Mouse (Mus musculus) gastrocnemius, adult 2 months (tissue): ENCODE measurements around the gene Cav3. TPM values are rescaled to one million over a fixed set of nuclear protein-coding genes. Genes with fewer than 3 reads are reported as not detected.

Source experiments
- DNase-seq: peaks from one replicate; pipeline ENCODE4 v3.0.0; 2022
- H3K27ac ChIP-seq: fragments of 200-600 bp; 2 replicates; pipeline ENCODE4 v1.8.1; 2022; ENCODE audit warnings: mild to moderate bottlenecking
- H3K4me3 ChIP-seq: fragments of 200-600 bp; 2 replicates; pipeline ENCODE4 v1.8.1; 2022; ENCODE audit warnings: mild to moderate bottlenecking, moderate library complexity
- CTCF ChIP-seq: fragments of 200-600 bp; IDR thresholded peaks from 2 replicates; pipeline ENCODE4 v1.8.1; 2022; ENCODE audit warnings: antibody characterized with exemption, mild to moderate bottlenecking, moderate library complexity
- intact Hi-C: fragments of 180-260 bp; cut with DNase I; formaldehyde crosslinking; loops from one replicate; pipeline ENCODE4 v1.15.1; 2025
- total RNA-seq, 2 experiments: library from RNA; stranded (reverse); gene quantifications; 2 replicates each; pipeline ENCODE4 v1.2.3; 2021

Cav3 gene
- total RNA-seq, 2 experiments from 2014 or later, result 65.6 to 68.2 TPM

- no peak for DNase-seq
- Histone ChIP-seq H3K4me3 (no peak overlapping the region), H3K27ac (no peak overlapping the region)
- intact Hi-C loops, result no loop called here
- TF ChIP-seq CTCF, result no peak
These were observed 28.7 kb downstream of the Cav3 start for GRCm38 (mm10) chr6:112487993-112488392.

- no peak for DNase-seq
- Histone ChIP-seq H3K4me3 (peak overlapping the region; percentile 69), H3K27ac (no peak overlapping the region)
- intact Hi-C loops, result no loop called here
- no peak for TF ChIP-seq CTCF
These were observed 29.5 kb downstream of the Cav3 start for GRCm38 (mm10) chr6:112488821-112489180.

DNA sequence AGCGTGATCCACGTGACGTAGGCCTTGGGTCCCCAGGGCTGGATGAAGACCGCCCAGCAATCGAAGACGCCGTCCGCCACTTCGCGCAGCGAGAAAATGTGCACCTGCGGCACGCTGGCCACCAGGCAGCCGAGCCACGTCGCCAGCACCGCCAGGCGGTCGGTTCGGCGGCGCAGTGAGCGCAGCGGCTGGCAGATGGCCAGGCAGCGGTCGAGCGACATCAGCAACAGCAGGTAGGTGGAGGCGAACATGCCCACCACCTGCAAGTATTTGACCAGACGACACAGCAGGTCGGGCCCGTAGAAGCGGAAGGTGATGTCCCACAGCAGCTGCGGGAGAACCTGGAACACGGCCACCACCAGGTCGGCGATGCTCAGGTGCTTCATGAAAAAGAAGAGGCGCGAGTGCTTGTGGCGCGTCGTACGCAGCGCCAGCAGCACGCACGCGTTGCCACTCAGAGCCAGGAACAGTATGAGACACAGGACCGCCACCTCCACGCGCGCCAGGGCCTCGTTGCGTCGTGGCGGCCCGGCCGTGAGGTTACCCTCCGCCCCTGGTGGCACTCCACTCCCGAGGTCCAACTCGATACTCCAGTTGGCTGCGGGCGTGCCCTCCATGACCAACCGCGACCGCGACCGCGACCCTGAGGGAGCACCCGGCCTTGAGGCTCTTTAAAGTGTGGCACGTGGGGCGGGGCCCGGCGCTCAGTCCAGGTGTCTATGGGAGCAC lies 30.0 kb downstream of the Cav3 start:
- no peak for DNase-seq

DNA sequence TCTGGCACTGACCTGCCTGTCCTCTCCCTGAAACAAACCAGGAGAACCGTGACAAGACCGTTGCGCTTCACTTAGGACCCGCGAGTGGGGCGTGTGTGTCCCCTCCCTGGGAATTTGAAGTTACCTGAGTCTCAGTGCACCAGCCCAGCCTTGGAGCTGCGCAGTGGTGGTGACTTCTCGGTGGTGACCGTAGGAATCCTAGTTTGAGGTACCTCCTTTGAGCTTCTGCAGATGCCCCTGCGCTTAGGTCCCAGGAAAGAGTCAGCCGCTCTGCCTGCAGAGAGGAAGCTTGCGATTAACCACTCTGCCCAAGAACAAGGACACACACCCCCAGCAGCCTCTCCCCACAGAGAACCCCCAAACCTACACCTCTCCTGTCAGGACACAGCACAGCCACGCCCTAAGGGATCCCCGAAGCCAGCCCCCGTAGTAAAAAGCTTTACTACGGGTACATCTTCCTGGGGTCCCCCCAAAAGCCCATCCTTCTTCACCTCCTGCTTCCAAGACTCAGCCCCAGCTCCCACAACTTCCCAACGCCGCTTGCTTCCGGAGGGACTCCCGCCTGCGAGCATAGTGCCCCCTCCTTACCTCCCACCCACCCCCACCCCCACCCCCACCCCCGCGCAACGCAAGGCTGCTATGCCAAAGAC lies 30.7 kb downstream of the Cav3 start, which contains the start of gene Oxtr:
TSS of gene Oxtr (minus strand) at position 34 of the 650 bp plus-strand sequence.
- H3K27ac ChIP-seq, result no peak within 1 kb of the TSS
- intact Hi-C loops, result loop anchor here (5.0 to 10.0 kb wide), 2 partner anchors 205 to 512 kb away; partner anchors contain the start of gene Rad18
- TF ChIP-seq CTCF, result no peak

More for the DNA sequence above, 30.0 kb downstream of the Cav3 start:
- Histone ChIP-seq H3K27ac (no peak overlapping the region), H3K4me3 (peak overlapping the region; percentile 69)
- TF ChIP-seq CTCF, result peak; percentile 0; the same call in 1 of the 2 replicates
- intact Hi-C loops, result no loop called here

DNA sequence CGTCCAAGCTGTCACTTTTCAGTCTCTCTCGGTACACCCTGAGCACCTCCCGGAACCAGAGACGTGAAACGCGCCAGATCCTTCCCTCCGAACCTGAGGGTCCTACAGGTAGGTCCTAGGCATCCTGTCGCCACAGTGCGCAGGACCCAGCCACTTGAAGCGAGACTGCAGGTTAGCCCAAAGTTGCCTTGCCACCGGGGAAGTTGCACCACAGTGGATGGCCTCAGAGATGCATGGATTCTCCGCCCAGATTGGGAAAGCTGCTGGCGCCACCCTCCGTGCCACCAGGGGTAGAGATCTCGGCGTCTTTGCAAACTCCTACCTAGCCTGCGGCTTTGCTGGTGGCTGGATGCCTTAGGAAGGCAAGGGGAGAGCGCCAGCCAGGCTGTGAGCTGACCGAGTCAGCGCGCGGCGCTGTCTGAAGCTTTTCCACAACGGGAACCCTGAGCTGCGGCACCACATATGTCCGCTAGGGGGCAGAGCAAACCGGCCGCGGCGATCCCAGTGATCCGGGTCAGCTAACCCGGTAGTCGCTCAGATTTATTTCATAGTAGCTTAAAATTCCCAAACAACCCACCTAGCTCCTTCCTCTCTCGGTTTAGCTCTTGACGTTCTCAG lies 31.4 kb downstream of the Cav3 start:
- peak; percentile 99 for TF ChIP-seq CTCF
- H3K27ac ChIP-seq, result no peak overlapping the region
- intact Hi-C loops, result loop anchor here (5.0 to 10.0 kb wide), 2 partner anchors 204 to 512 kb away; partner anchors contain the start of gene Rad18
- H3K4me3 ChIP-seq, result peak overlapping the region; percentile 69
- peak; percentile 89 for DNase-seq

More for the DNA sequence above, 30.7 kb downstream of the Cav3 start, which contains the start of gene Oxtr:
- H3K4me3 ChIP-seq, result peak within 1 kb of the TSS; percentile 69
- no peak for DNase-seq

GRCm38 (mm10) chr6:112491521-112491920 lies 32.2 kb downstream of the Cav3 start:
- intact Hi-C loops, result loop anchor here (5.0 to 10.0 kb wide), 2 partner anchors 203 to 511 kb away; partner anchors contain the start of gene Rad18
- no peak overlapping the region for H3K4me3 ChIP-seq
- TF ChIP-seq CTCF, result no peak
- DNase-seq, result no peak
- no peak overlapping the region for H3K27ac ChIP-seq

DNA sequence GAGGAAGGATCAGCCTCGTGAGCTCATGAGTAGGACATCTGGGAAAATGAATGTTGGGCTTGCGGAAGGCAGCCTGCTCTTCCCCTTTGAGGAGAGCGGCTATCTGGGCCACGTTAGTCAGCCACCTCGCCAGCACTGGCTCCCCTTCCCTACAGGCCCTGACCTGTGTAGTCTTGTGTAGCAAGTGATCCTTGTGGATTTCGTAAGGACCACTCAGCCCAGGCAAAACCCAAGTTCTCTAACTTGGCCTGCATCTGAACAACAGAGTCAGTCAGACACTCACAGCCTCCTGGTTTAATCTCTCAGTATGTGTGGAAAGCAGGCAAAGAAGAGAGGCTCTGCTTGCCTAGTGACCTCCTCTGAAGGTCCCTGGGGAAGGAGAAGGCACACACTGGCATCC lies 33.4 kb downstream of the Cav3 start:
- no peak for TF ChIP-seq CTCF
- no peak overlapping the region for H3K27ac ChIP-seq
- no peak for DNase-seq
- intact Hi-C loops, result loop anchor here (5.0 to 10.0 kb wide), 2 partner anchors 202 to 510 kb away; partner anchors contain the start of gene Rad18
- H3K4me3 ChIP-seq, result no peak overlapping the region

GRCm38 (mm10) chr6:112493371-112493770 lies 34.1 kb downstream of the Cav3 start:
- no peak overlapping the region for H3K4me3 ChIP-seq
- intact Hi-C loops, result loop anchor here (5.0 to 10.0 kb wide), 2 partner anchors 201 to 509 kb away; partner anchors contain the start of gene Rad18
- no peak for TF ChIP-seq CTCF
- no peak for DNase-seq
- H3K27ac ChIP-seq, result no peak overlapping the region

GRCm38 (mm10) chr6:112494620-112495081 lies 35.3 kb downstream of the Cav3 start:
- peak; percentile 30; the same call in 1 of the 2 replicates for TF ChIP-seq CTCF
- H3K4me3 ChIP-seq, result no peak overlapping the region
- H3K27ac ChIP-seq, result peak overlapping the region; percentile 28; the same call in 1 of the 2 replicates
- peak; percentile 30 for DNase-seq
- intact Hi-C loops, result loop anchor here (5.0 to 10.0 kb wide), 2 partner anchors 200 to 508 kb away; partner anchors contain the start of gene Rad18

DNA sequence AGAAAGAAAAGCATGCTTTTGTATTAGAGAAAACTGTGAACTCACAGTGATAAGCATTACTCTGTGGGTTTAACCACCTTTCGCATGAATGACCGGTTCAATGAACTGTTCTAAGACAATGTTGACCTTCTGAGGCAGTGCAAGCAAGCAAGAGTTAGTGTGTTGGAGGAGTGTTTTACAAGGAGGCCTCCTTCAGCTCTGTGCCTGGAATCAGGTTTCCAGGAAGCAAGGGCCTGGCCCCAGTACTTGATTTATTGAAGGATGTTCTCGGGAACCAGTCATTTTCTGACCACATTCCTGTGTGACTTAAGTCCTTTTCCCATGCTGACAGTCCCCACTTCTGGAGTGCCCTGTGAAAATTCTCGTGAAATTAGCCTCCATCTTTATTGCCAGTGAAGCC lies 35.9 kb downstream of the Cav3 start:
- H3K27ac ChIP-seq, result no peak overlapping the region; the same call in 1 of the 2 replicates
- TF ChIP-seq CTCF, result no peak
- no peak for DNase-seq
- H3K4me3 ChIP-seq, result no peak overlapping the region
- intact Hi-C loops, result loop anchor here (10.0 kb wide), 1 partner anchor 200 kb away; the partner anchor contains the start of gene Rad18

DNA sequence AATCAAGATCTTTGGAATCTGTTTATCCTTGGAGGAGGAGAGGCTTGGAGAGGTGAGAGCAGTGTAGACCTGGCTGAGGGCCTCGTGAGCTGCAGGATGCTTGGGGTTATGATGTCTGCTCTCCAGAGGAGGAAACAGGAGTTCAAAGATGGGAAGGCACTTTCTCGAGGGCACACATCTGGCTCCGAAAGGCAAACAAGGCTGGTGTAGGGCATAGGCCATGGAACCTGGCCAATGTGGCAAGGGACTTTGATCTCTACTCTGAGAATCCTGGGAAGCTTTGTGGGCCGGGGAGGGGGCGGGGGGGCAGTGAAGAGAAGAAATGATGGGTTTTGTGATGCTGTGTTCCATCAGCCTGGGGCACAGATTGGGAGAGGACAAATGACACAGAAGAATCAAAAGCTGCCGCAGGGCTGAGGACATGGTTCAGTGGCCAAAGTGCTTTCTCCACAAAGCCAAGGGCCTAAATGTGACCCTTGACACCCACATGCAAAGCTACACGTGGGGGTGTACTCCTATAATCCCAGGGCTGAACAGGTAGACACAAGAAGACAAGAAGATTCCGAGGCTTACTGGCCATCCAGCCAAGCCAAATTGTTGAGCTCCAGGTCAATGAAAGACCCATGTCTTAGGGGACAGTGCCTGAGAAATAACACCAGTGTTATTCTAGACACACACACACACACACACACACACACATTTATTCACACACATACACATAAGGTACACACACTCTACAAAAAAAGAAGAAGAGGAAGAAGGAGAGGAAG lies 37.2 kb downstream of the Cav3 start:
- no peak for DNase-seq
- no peak overlapping the region for H3K27ac ChIP-seq
- no peak overlapping the region for H3K4me3 ChIP-seq
- TF ChIP-seq CTCF, result no peak
- intact Hi-C loops, result loop anchor here (10.0 kb wide), 1 partner anchor 198 kb away; the partner anchor contains the start of gene Rad18
